Mouse (Mus musculus) embryonic fibroblast, embryonic 13.5 days (primary cell): ENCODE results near the gene Ppp2r1b. TPM values are rescaled to one million over a fixed set of nuclear protein-coding genes. Genes with fewer than 3 reads are reported as not detected.

Source experiments
- H3K27ac ChIP-seq: 2 replicates; pipeline ENCODE4 v1.5.1; 2012; ENCODE audit warnings: low read length, control low read depth, inconsistent platforms; ENCODE audit not compliant: insufficient read depth
- H3K4me1 ChIP-seq: 2 replicates; pipeline ENCODE4 v1.6.1; 2011; ENCODE audit warnings: low read length; ENCODE audit not compliant: control insufficient read depth, insufficient read depth
- H3K4me3 ChIP-seq: 2 replicates; pipeline ENCODE4 v1.5.1; 2011; ENCODE audit warnings: mild to moderate bottlenecking, control low read depth, low read length; ENCODE audit not compliant: insufficient read depth
- CTCF ChIP-seq: IDR thresholded peaks from 2 replicates; pipeline ENCODE4 v1.5.1; 2011; ENCODE audit warnings: mild to moderate bottlenecking, control low read depth, low read length, moderate library complexity, borderline replicate concordance; ENCODE audit not compliant: insufficient read depth
- POLR2A ChIP-seq: IDR thresholded peaks from 2 replicates; pipeline ENCODE4 v1.6.1; 2011; ENCODE audit warnings: low read depth, mild to moderate bottlenecking, control low read depth, low read length, moderate library complexity
- polyA plus RNA-seq: library from polyadenylated mRNA; stranded (reverse); fragments of >200 nt; gene quantifications from 2 replicates; pipeline ENCODE4 v1.2.4, GENCODE M21; 2011; ENCODE audit warnings: low read depth; ENCODE audit not compliant: missing spikeins, insufficient read length

Gene Ppp2r1b
- polyA plus RNA-seq, 1 experiment, result 33.9 TPM

DNA sequence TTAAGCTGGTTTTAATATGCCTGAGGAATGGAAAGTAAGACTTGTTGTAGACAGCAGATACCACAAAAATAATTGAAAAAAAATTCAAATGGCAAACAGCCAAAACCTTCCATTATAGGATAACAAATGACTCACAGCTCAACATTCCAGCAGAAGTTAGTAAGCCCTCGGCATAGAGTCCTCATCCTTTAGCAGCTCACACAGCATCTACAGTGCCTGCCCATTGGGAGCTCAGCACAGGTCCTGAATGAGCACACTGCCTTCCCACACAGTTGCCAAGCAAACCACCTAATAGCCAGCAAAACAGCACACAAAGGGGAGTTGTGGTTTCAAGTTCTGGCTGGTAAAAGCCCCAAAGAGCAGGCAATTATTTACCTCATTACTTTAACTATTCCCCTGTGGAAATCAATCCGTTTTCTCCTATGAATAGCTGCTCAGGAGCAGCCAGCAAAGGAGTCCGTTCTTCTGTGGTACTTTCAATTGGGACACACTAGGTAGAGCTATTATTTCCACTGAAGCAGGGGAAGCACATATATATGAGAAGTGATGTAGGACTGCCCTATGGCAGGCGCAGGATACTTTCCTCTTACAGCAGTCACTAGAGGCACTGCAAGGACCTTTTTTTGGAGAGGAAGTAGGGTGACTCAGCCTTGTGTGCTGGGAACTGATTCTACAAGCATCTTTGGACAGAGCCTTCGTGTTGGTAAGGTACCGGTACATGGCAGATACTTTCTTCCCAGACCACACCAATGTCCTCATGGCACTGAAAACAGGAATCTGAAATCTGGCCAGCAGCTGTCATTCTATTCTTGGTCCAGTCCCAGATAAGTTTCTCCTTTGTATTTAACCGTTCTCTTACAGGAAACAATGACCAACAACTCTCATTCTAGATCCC is 55.2 kb downstream of the Ppp2r1b start:
- peaks cover 14% of the 10 kb centered on the region for H3K4me1 ChIP-seq
- peak overlapping the region; percentile 96 for H3K27ac ChIP-seq
- H3K4me3 ChIP-seq, result no peak overlapping the region
- no peak for TF ChIP-seq CTCF
- no peak for TF ChIP-seq POLR2A

GRCm38 (mm10) chr9:50904196-50904847 is 59.2 kb downstream of the Ppp2r1b start:
- H3K4me3 ChIP-seq, result no peak overlapping the region
- no peak overlapping the region for H3K27ac ChIP-seq
- peaks cover 10% of the 10 kb centered on the region for H3K4me1 ChIP-seq
- TF ChIP-seq CTCF (no peak), POLR2A (no peak)

DNA sequence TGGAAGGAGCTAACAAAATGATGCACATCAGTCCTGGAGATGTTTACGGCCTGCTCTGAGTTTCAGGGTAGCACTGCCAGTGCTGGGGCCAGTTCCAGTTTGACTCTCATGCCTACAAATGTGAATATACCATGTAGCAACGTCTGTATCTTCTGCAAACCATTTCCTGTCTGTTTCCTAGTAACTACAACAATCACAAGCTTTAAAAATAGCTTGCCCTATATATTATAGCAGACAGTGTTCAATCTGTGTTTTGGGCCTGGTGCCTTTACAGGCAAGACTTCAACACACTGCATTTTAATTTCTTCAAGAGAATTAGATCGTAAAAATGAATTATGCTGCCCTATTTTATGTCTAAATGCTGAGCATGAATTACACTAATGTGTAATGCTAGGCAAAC is 60.2 kb downstream of the Ppp2r1b start:
- Histone ChIP-seq H3K27ac (no peak overlapping the region), H3K4me3 (no peak overlapping the region), H3K4me1 (peaks cover 6% of the 10 kb centered on the region; the same call in 1 of the 2 replicates)
- TF ChIP-seq CTCF (no peak), POLR2A (no peak)

GRCm38 (mm10) chr9:50911861-50912515 is 66.9 kb downstream of the Ppp2r1b start:
- no peaks in the 10 kb centered on the region for H3K4me1 ChIP-seq
- no peak overlapping the region for H3K4me3 ChIP-seq
- TF ChIP-seq CTCF (no peak), POLR2A (no peak)
- no peak overlapping the region for H3K27ac ChIP-seq

DNA sequence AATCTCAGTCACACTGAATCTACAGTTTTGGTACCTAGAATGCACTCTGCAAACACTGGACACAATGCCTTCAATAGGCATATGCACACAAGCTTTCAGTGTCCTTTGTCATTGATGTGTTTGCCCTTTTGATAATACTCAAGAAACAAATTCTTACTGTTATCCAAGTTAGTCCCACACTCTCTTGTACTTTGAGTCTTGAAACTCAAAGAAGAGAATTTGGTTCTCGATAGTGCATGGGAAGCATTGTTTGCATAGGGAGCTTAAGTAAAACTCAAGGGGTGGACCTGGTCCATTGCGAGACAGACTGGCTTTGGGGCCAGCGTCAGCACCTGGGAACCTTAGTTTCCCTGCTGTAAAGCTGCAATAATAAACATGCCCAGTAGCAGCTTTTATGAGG is 73.0 kb downstream of the Ppp2r1b start:
- H3K4me1 ChIP-seq, result no peaks in the 10 kb centered on the region
- H3K4me3 ChIP-seq, result no peak overlapping the region
- no peak overlapping the region for H3K27ac ChIP-seq
- TF ChIP-seq POLR2A (no peak), CTCF (no peak)

GRCm38 (mm10) chr9:50919554-50919953 is 74.5 kb downstream of the Ppp2r1b start:
- Histone ChIP-seq H3K4me1 (no peaks in the 10 kb centered on the region), H3K4me3 (no peak overlapping the region), H3K27ac (no peak overlapping the region)
- TF ChIP-seq POLR2A (no peak), CTCF (no peak)

DNA sequence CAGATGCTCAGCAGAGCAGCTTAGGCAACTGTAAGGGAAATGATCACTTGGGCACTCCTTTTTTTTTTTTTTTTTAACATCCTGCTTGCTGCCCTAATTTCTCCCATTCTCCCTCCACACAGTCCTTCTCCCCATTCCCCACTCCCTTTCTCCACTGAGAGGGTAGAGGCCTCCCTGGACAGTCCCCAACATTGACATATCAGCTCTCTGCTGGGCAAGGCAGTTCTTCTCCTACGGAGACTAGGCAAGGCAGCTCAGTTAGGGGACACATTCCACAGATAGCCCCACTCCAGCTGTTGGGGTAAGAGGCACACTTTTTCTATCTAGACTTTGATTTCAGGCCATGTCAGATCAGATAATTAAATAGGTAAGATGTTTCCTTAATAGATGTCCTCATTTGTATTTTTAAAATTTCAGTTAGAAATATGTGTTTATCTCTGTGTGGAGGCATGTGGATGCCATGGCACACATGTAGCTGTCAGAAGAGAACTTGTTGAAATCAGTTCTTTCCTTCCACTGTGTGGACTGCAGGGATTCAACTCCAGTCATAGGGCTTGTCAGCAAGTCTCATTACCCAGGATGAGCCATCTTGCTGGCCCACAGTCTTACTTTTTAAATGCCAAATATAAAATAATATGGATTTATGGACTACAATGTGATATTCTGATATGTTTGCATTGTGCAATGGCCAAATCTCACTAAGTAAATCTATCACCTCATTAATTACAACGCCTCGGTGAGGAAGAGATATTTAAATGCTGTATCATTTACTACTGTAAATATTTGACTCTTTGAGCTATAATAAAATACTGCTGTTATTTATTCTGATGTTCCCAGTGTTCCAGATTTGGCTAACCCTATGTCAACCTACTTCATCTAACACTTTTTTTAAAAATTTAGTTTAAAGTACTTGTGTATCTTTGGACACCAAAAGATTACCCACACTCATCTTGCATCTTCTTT is 76.1 kb downstream of the Ppp2r1b start:
- H3K4me3 ChIP-seq, result no peak overlapping the region
- TF ChIP-seq CTCF, result no peak
- TF ChIP-seq POLR2A, result no peak
- no peaks in the 10 kb centered on the region for H3K4me1 ChIP-seq
- H3K27ac ChIP-seq, result no peak overlapping the region

- no peaks in the 10 kb centered on the region for H3K4me1 ChIP-seq
- TF ChIP-seq POLR2A (no peak), CTCF (no peak)
- H3K4me3 ChIP-seq, result no peak overlapping the region
- no peak overlapping the region for H3K27ac ChIP-seq
Measured at GRCm38 (mm10) chr9:50922363-50923153, 77.5 kb downstream of the Ppp2r1b start.
